Mouse (Mus musculus): ENCODE results near the gene Grb2. TPM values are rescaled to one million over a fixed set of nuclear protein-coding genes. Genes with fewer than 3 reads are reported as not detected.
A peak's percentile ranks its signal among the peaks of the same experiment; 100 is the strongest.

Grb2 gene
- polyA plus RNA-seq, 1 experiment: 3.8 TPM

GRCm38 (mm10) chr11:115603128-115603475, 105.3 kb downstream of the Grb2 start:
- TF ChIP-seq TAL1 (IDR thresholded peaks at IDR 0.05; ENCODE audit: low read length): no peak
- no peak for TF ChIP-seq GATA1 (IDR thresholded peaks at IDR 0.05; ENCODE audit: low read length)
- peak overlapping the region; percentile 70 for H3K4me3 ChIP-seq (replicated peaks)
- peaks cover 74% of the 10 kb centered on the region for H3K36me3 ChIP-seq (ENCODE audit: control insufficient read depth)
- no peaks in the 10 kb centered on the region for H3K9me3 ChIP-seq (ENCODE audit: control insufficient read depth, low read length)
- H3K27me3 ChIP-seq (ENCODE audit: control insufficient read depth): no peaks in the 10 kb centered on the region
- H3K4me1 ChIP-seq (ENCODE audit: control insufficient read depth): peaks cover 57% of the 10 kb centered on the region

- Histone ChIP-seq H3K9me3 (ENCODE audit: control insufficient read depth, low read length) (no peaks in the 10 kb centered on the region), H3K4me3 (replicated peaks) (no peak overlapping the region), H3K27me3 (ENCODE audit: control insufficient read depth) (no peaks in the 10 kb centered on the region), H3K36me3 (ENCODE audit: control insufficient read depth) (peaks cover 72% of the 10 kb centered on the region), H3K4me1 (ENCODE audit: control insufficient read depth) (peaks cover 56% of the 10 kb centered on the region)
- TF ChIP-seq TAL1 (IDR thresholded peaks at IDR 0.05; ENCODE audit: low read length) (no peak), GATA1 (IDR thresholded peaks at IDR 0.05; ENCODE audit: low read length) (no peak)
These were observed 107.2 kb downstream of the Grb2 start for GRCm38 (mm10) chr11:115601174-115601573.

GRCm38 (mm10) chr11:115600743-115601142, 107.7 kb downstream of the Grb2 start:
- TF ChIP-seq GATA1 (IDR thresholded peaks at IDR 0.05; ENCODE audit: low read length): no peak
- no peak for TF ChIP-seq TAL1 (IDR thresholded peaks at IDR 0.05; ENCODE audit: low read length)
- Histone ChIP-seq H3K9me3 (ENCODE audit: control insufficient read depth, low read length) (no peaks in the 10 kb centered on the region), H3K4me3 (replicated peaks) (no peak overlapping the region), H3K27me3 (ENCODE audit: control insufficient read depth) (no peaks in the 10 kb centered on the region), H3K4me1 (ENCODE audit: control insufficient read depth) (peaks cover 56% of the 10 kb centered on the region), H3K36me3 (ENCODE audit: control insufficient read depth) (peaks cover 72% of the 10 kb centered on the region)

GRCm38 (mm10) chr11:115599722-115600121, 108.7 kb downstream of the Grb2 start:
- Histone ChIP-seq H3K27me3 (ENCODE audit: control insufficient read depth) (no peaks in the 10 kb centered on the region), H3K9me3 (ENCODE audit: control insufficient read depth, low read length) (no peaks in the 10 kb centered on the region), H3K4me1 (ENCODE audit: control insufficient read depth) (peaks cover 45% of the 10 kb centered on the region), H3K4me3 (replicated peaks) (peak overlapping the region; percentile 5), H3K36me3 (ENCODE audit: control insufficient read depth) (peaks cover 71% of the 10 kb centered on the region)
- TF ChIP-seq TAL1 (IDR thresholded peaks at IDR 0.05; ENCODE audit: low read length) (no peak), GATA1 (IDR thresholded peaks at IDR 0.05; ENCODE audit: low read length) (no peak)

- Histone ChIP-seq H3K36me3 (ENCODE audit: control insufficient read depth) (peaks cover 85% of the 10 kb centered on the region), H3K9me3 (ENCODE audit: control insufficient read depth, low read length) (no peaks in the 10 kb centered on the region), H3K4me3 (replicated peaks) (no peak overlapping the region), H3K27me3 (ENCODE audit: control insufficient read depth) (no peaks in the 10 kb centered on the region), H3K4me1 (ENCODE audit: control insufficient read depth) (peaks cover 40% of the 10 kb centered on the region)
- TF ChIP-seq GATA1 (IDR thresholded peaks at IDR 0.05; ENCODE audit: low read length): no peak
- no peak for TF ChIP-seq TAL1 (IDR thresholded peaks at IDR 0.05; ENCODE audit: low read length)
These were observed 110.1 kb downstream of the Grb2 start for GRCm38 (mm10) chr11:115598309-115598708.

- no peak for TF ChIP-seq TAL1 (IDR thresholded peaks at IDR 0.05; ENCODE audit: low read length)
- no peak for TF ChIP-seq GATA1 (IDR thresholded peaks at IDR 0.05; ENCODE audit: low read length)
- no peaks in the 10 kb centered on the region for H3K27me3 ChIP-seq (ENCODE audit: control insufficient read depth)
- no peaks in the 10 kb centered on the region for H3K9me3 ChIP-seq (ENCODE audit: control insufficient read depth, low read length)
- H3K4me1 ChIP-seq (ENCODE audit: control insufficient read depth): peaks cover 11% of the 10 kb centered on the region
- no peak overlapping the region for H3K4me3 ChIP-seq (replicated peaks)
- H3K36me3 ChIP-seq (ENCODE audit: control insufficient read depth): peaks cover 90% of the 10 kb centered on the region
These were observed 113.2 kb downstream of the Grb2 start for GRCm38 (mm10) chr11:115595209-115595608.

Other genes with a start within 250 kb of the Grb2 start
- gene Slc16a5, start 246.1 kb downstream of the Grb2 start, polyA plus RNA-seq (2012): 0.02 TPM in 1 of 2 replicates, not detected in the other
- 0.73 and 0.87 TPM in 2 replicates for gene Armc7, start 232.9 kb downstream of the Grb2 start, polyA plus RNA-seq (2012)
- gene Nt5c, start 216.7 kb downstream of the Grb2 start, polyA plus RNA-seq (2012): 4.8 and 6.4 TPM in 2 replicates
- gene Jpt1, start 194.2 kb downstream of the Grb2 start, polyA plus RNA-seq (2012): 82.3 and 86.6 TPM in 2 replicates
- 31.3 and 32.9 TPM in 2 replicates for gene Sumo2, start 172.3 kb downstream of the Grb2 start, polyA plus RNA-seq (2012)
- 2.8 and 4.0 TPM in 2 replicates for gene Nup85, start 144.2 kb downstream of the Grb2 start, polyA plus RNA-seq (2012)
- 5.1 and 6.7 TPM in 2 replicates for gene Mrps7, start 104.7 kb downstream of the Grb2 start, polyA plus RNA-seq (2012)
- gene Gga3, start 104.5 kb downstream of the Grb2 start, polyA plus RNA-seq (2012): 0.78 and 0.93 TPM in 2 replicates
- gene Mif4gd, start 95.6 kb downstream of the Grb2 start, polyA plus RNA-seq (2012): 3.6 and 4.8 TPM in 2 replicates
- 0.99 and 1.3 TPM in 2 replicates for gene Slc25a19, start 80.3 kb downstream of the Grb2 start, polyA plus RNA-seq (2012)
- gene Tmem94, start 56.8 kb upstream of the Grb2 start, polyA plus RNA-seq (2012): 6.1 and 6.3 TPM in 2 replicates
- gene Caskin2, start 105.0 kb upstream of the Grb2 start, polyA plus RNA-seq (2012): 10.9 and 12.1 TPM in 2 replicates
- 3.4 and 4.5 TPM in 2 replicates for gene Tsen54, start 106.1 kb upstream of the Grb2 start, polyA plus RNA-seq (2012)
- gene Llgl2, start 115.5 kb upstream of the Grb2 start, polyA plus RNA-seq (2012): 2.1 and 2.3 TPM in 2 replicates
- gene Myo15b, start 149.8 kb upstream of the Grb2 start, polyA plus RNA-seq (2012): not detected in 2 replicates
- 2.1 and 3.2 TPM in 2 replicates for gene Smim5, start 191.4 kb upstream of the Grb2 start, polyA plus RNA-seq (2012)
- 0.09 and 0.28 TPM in 2 replicates for gene Smim6, start 203.4 kb upstream of the Grb2 start, polyA plus RNA-seq (2012)
- gene Sap30bp, start 224.7 kb upstream of the Grb2 start, polyA plus RNA-seq (2012): 3.0 and 3.7 TPM in 2 replicates
- gene Recql5, start 224.9 kb upstream of the Grb2 start, polyA plus RNA-seq (2012): 1.4 and 2.3 TPM in 2 replicates